Mouse (Mus musculus) urinary bladder, postnatal 36 days (tissue): ENCODE results near the gene Trim59.
"Not testable (repeated sequence)": the region's sequence is repeated elsewhere in the genome, so short reads cannot be mapped to it uniquely, and the experiment has no call there.

Experiments used
- DNase-seq, 2 experiments: peaks; one replicate each; pipeline ENCODE4 v3.0.0; 2022; ENCODE audit warnings: low spot score in 2 of 2, mixed read lengths in 1 of 2

Trim59 gene

GRCm38 (mm10) chr3:69044645-69045399, at the start of gene Trim59:
Gene Trim59, minus strand, starts transcription at chr3:69044755.
- peak; percentile 77 to 89 for DNase-seq

- no peak for DNase-seq
Observed at GRCm38 (mm10) chr3:69064005-69064404, 19.4 kb upstream of the Trim59 start.

- DNase-seq = no peak
Observed at GRCm38 (mm10) chr3:69062764-69063163, 18.2 kb upstream of the Trim59 start.

GRCm38 (mm10) chr3:69060672-69061071, 16.1 kb upstream of the Trim59 start:
- DNase-seq = no peak

GRCm38 (mm10) chr3:69055871-69056270, 11.3 kb upstream of the Trim59 start:
- no peak for DNase-seq

GRCm38 (mm10) chr3:69054760-69055432, 10.3 kb upstream of the Trim59 start:
- DNase-seq = no peak

- no peak for DNase-seq
Observed at GRCm38 (mm10) chr3:69051894-69052293, 7.3 kb upstream of the Trim59 start.

- DNase-seq = no peak
Observed at GRCm38 (mm10) chr3:69049011-69049410, 4.5 kb upstream of the Trim59 start.

- no peak for DNase-seq
Observed at GRCm38 (mm10) chr3:69047684-69048083, 3.1 kb upstream of the Trim59 start.

- no peak for DNase-seq
Observed at GRCm38 (mm10) chr3:69046509-69046908, 2.0 kb upstream of the Trim59 start.

GRCm38 (mm10) chr3:69045750-69046149, 1.2 kb upstream of the Trim59 start:
- no peak for DNase-seq

- no peak for DNase-seq
Observed at GRCm38 (mm10) chr3:69045400-69045703, 797 bp upstream of the Trim59 start.

- DNase-seq = no peak
Observed at GRCm38 (mm10) chr3:69044167-69044591, 376 bp downstream of the Trim59 start.

- no peak for DNase-seq
Observed at GRCm38 (mm10) chr3:69041298-69041697, 3.3 kb downstream of the Trim59 start.

GRCm38 (mm10) chr3:69040105-69040504, 4.5 kb downstream of the Trim59 start:
- no peak for DNase-seq

- DNase-seq = no peak
Observed at GRCm38 (mm10) chr3:69026133-69026783, 18.3 kb downstream of the Trim59 start.

GRCm38 (mm10) chr3:69020764-69021163, 23.8 kb downstream of the Trim59 start:
- DNase-seq = no peak

- no peak for DNase-seq
Observed at GRCm38 (mm10) chr3:69020285-69020684, 24.3 kb downstream of the Trim59 start.

- not testable (repeated sequence) for DNase-seq
Observed at GRCm38 (mm10) chr3:69018635-69019034, 25.9 kb downstream of the Trim59 start.

GRCm38 (mm10) chr3:69017181-69017580, 27.4 kb downstream of the Trim59 start:
- no peak for DNase-seq

GRCm38 (mm10) chr3:69008873-69009272, 35.7 kb downstream of the Trim59 start:
- no peak for DNase-seq

GRCm38 (mm10) chr3:69006246-69006760, 38.3 kb downstream of the Trim59 start:
- DNase-seq = no peak
